Mouse (Mus musculus): ENCODE results near the gene Cd200. TPM values are rescaled to one million over a fixed set of nuclear protein-coding genes. Genes with fewer than 3 reads are reported as not detected.

The Cd200 gene
- polyA plus RNA-seq, 1 experiment from 2014 or later: 27.6 TPM

- WGBS: 40% methylated on average over 9 of the region's 9 CpGs
- no peaks in the 10 kb centered on the region for H3K36me3 ChIP-seq (ENCODE audit: control insufficient read depth, insufficient read depth, low read length)
- no peak for ATAC-seq (ENCODE audit: insufficient number of reproducible peaks, insufficient read depth, low FRiP score, low read depth)
- H3K9me3 ChIP-seq (ENCODE audit: control insufficient read depth, low read length): no peaks in the 10 kb centered on the region
- peak overlapping the region in 1 of 2 experiments; percentile 60; a peak in 1 of 4 replicates for H3K27ac ChIP-seq (replicated peaks in 1 of 2; ENCODE audit: control insufficient read depth in 1 of 2, insufficient read depth in 1 of 2, low read depth in 2 of 2, low read length in 2 of 2)
- H3K4me3 ChIP-seq (ENCODE audit: control insufficient read depth in 1 of 2, insufficient read depth in 1 of 2, low read depth in 1 of 2, low read length in 2 of 2): peak overlapping the region; percentile 46 to 93; a peak in 3 of 4 replicates
- H3K4me1 ChIP-seq (ENCODE audit: control insufficient read depth in 2 of 2, insufficient read depth in 2 of 2, low read length in 2 of 2): no peaks in the 10 kb centered on the region
- peak overlapping the region; percentile 63 for H3K9ac ChIP-seq (ENCODE audit: low read length)
- peak overlapping the region; percentile 76 for H3K4me2 ChIP-seq (ENCODE audit: low read length)
- H3K27me3 ChIP-seq (ENCODE audit: control insufficient read depth, insufficient read depth, low read length): no peaks in the 10 kb centered on the region
Observed at GRCm38 (mm10) chr16:45407645-45408400, 1.0 kb downstream of the Cd200 start.

- H3K4me2 ChIP-seq (ENCODE audit: low read length): no peak overlapping the region
Observed at GRCm38 (mm10) chr16:45407091-45407490, 1.8 kb downstream of the Cd200 start.

GRCm38 (mm10) chr16:45402951-45403350, 5.9 kb downstream of the Cd200 start:
- 65% methylated on average over 2 of the region's 2 CpGs for WGBS
- peaks cover 0 to 3% of the 10 kb centered on the region in 2 experiments; a peak in 2 of 4 replicates for H3K4me1 ChIP-seq (ENCODE audit: control insufficient read depth in 2 of 2, insufficient read depth in 2 of 2, low read length in 2 of 2)
- no peaks in the 10 kb centered on the region for H3K27me3 ChIP-seq (ENCODE audit: control insufficient read depth, insufficient read depth, low read length)
- no peak overlapping the region for H3K4me2 ChIP-seq (ENCODE audit: low read length)
- no peak overlapping the region for H3K4me3 ChIP-seq (ENCODE audit: control insufficient read depth in 1 of 2, insufficient read depth in 1 of 2, low read depth in 1 of 2, low read length in 2 of 2)
- no peak for ATAC-seq (ENCODE audit: insufficient number of reproducible peaks, insufficient read depth, low FRiP score, low read depth)
- no peak overlapping the region for H3K27ac ChIP-seq (replicated peaks in 1 of 2; ENCODE audit: control insufficient read depth in 1 of 2, insufficient read depth in 1 of 2, low read depth in 2 of 2, low read length in 2 of 2)
- no peaks in the 10 kb centered on the region for H3K9me3 ChIP-seq (ENCODE audit: control insufficient read depth, low read length)
- H3K36me3 ChIP-seq (ENCODE audit: control insufficient read depth, insufficient read depth, low read length): no peaks in the 10 kb centered on the region
- H3K9ac ChIP-seq (ENCODE audit: low read length): no peak overlapping the region

More at GRCm38 (mm10) chr16:45407091-45407490, 1.8 kb downstream of the Cd200 start:
- H3K36me3 ChIP-seq (ENCODE audit: control insufficient read depth, insufficient read depth, low read length): no peaks in the 10 kb centered on the region
- H3K4me1 ChIP-seq (ENCODE audit: control insufficient read depth in 2 of 2, insufficient read depth in 2 of 2, low read length in 2 of 2): no peaks in the 10 kb centered on the region
- no peaks in the 10 kb centered on the region for H3K9me3 ChIP-seq (ENCODE audit: control insufficient read depth, low read length)
- no peak for ATAC-seq (ENCODE audit: insufficient number of reproducible peaks, insufficient read depth, low FRiP score, low read depth)
- no peaks in the 10 kb centered on the region for H3K27me3 ChIP-seq (ENCODE audit: control insufficient read depth, insufficient read depth, low read length)
- H3K4me3 ChIP-seq (ENCODE audit: control insufficient read depth in 1 of 2, insufficient read depth in 1 of 2, low read depth in 1 of 2, low read length in 2 of 2): no peak overlapping the region
- WGBS: 85% methylated on average over 5 of the region's 5 CpGs
- no peak overlapping the region for H3K9ac ChIP-seq (ENCODE audit: low read length)
- H3K27ac ChIP-seq (replicated peaks in 1 of 2; ENCODE audit: control insufficient read depth in 1 of 2, insufficient read depth in 1 of 2, low read depth in 2 of 2, low read length in 2 of 2): no peak overlapping the region

- H3K4me3 ChIP-seq (ENCODE audit: control insufficient read depth in 1 of 2, insufficient read depth in 1 of 2, low read depth in 1 of 2, low read length in 2 of 2): no peak overlapping the region
- no peak overlapping the region for H3K4me2 ChIP-seq (ENCODE audit: low read length)
- H3K9ac ChIP-seq (ENCODE audit: low read length): no peak overlapping the region
- H3K9me3 ChIP-seq (ENCODE audit: control insufficient read depth, low read length): no peaks in the 10 kb centered on the region
- no peak overlapping the region for H3K27ac ChIP-seq (replicated peaks in 1 of 2; ENCODE audit: control insufficient read depth in 1 of 2, insufficient read depth in 1 of 2, low read depth in 2 of 2, low read length in 2 of 2)
- no peak for ATAC-seq (ENCODE audit: insufficient number of reproducible peaks, insufficient read depth, low FRiP score, low read depth)
- peaks cover 0 to 3% of the 10 kb centered on the region in 2 experiments; a peak in 2 of 4 replicates for H3K4me1 ChIP-seq (ENCODE audit: control insufficient read depth in 2 of 2, insufficient read depth in 2 of 2, low read length in 2 of 2)
- no peaks in the 10 kb centered on the region for H3K36me3 ChIP-seq (ENCODE audit: control insufficient read depth, insufficient read depth, low read length)
- WGBS: 97% methylated on average over 1 of the region's 1 CpGs
- H3K27me3 ChIP-seq (ENCODE audit: control insufficient read depth, insufficient read depth, low read length): no peaks in the 10 kb centered on the region
Observed at GRCm38 (mm10) chr16:45402036-45402435, 6.8 kb downstream of the Cd200 start.

- H3K4me1 ChIP-seq (ENCODE audit: control insufficient read depth in 2 of 2, insufficient read depth in 2 of 2, low read length in 2 of 2): peaks cover 0 to 3% of the 10 kb centered on the region in 2 experiments; a peak in 2 of 4 replicates
- H3K4me3 ChIP-seq (ENCODE audit: control insufficient read depth in 1 of 2, insufficient read depth in 1 of 2, low read depth in 1 of 2, low read length in 2 of 2): no peak overlapping the region
- H3K36me3 ChIP-seq (ENCODE audit: control insufficient read depth, insufficient read depth, low read length): no peaks in the 10 kb centered on the region
- no peak; the same call in 1 of the 2 replicates for ATAC-seq (ENCODE audit: insufficient number of reproducible peaks, insufficient read depth, low FRiP score, low read depth)
- H3K4me2 ChIP-seq (ENCODE audit: low read length): no peak overlapping the region
- H3K27ac ChIP-seq (replicated peaks in 1 of 2; ENCODE audit: control insufficient read depth in 1 of 2, insufficient read depth in 1 of 2, low read depth in 2 of 2, low read length in 2 of 2): peak overlapping the region; percentile 1 to 44; a peak in 3 of 4 replicates
- H3K27me3 ChIP-seq (ENCODE audit: control insufficient read depth, insufficient read depth, low read length): no peaks in the 10 kb centered on the region
- WGBS: 38% methylated on average over 9 of the region's 9 CpGs
- H3K9ac ChIP-seq (ENCODE audit: low read length): no peak overlapping the region
- H3K9me3 ChIP-seq (ENCODE audit: control insufficient read depth, low read length): no peaks in the 10 kb centered on the region
Observed at GRCm38 (mm10) chr16:45399947-45400555, 8.8 kb downstream of the Cd200 start.

GRCm38 (mm10) chr16:45399411-45399810, 9.4 kb downstream of the Cd200 start:
- no peak overlapping the region for H3K9ac ChIP-seq (ENCODE audit: low read length)
- H3K27me3 ChIP-seq (ENCODE audit: control insufficient read depth, insufficient read depth, low read length): no peaks in the 10 kb centered on the region
- no peak for ATAC-seq (ENCODE audit: insufficient number of reproducible peaks, insufficient read depth, low FRiP score, low read depth)
- no peak overlapping the region for H3K4me2 ChIP-seq (ENCODE audit: low read length)
- H3K27ac ChIP-seq (replicated peaks in 1 of 2; ENCODE audit: control insufficient read depth in 1 of 2, insufficient read depth in 1 of 2, low read depth in 2 of 2, low read length in 2 of 2): no peak overlapping the region
- peaks cover 0 to 3% of the 10 kb centered on the region in 2 experiments; a peak in 2 of 4 replicates for H3K4me1 ChIP-seq (ENCODE audit: control insufficient read depth in 2 of 2, insufficient read depth in 2 of 2, low read length in 2 of 2)
- no peaks in the 10 kb centered on the region for H3K9me3 ChIP-seq (ENCODE audit: control insufficient read depth, low read length)
- WGBS: 60% methylated on average over 3 of the region's 3 CpGs
- no peak overlapping the region for H3K4me3 ChIP-seq (ENCODE audit: control insufficient read depth in 1 of 2, insufficient read depth in 1 of 2, low read depth in 1 of 2, low read length in 2 of 2)
- H3K36me3 ChIP-seq (ENCODE audit: control insufficient read depth, insufficient read depth, low read length): no peaks in the 10 kb centered on the region

- Histone ChIP-seq H3K9ac (ENCODE audit: low read length) (no peak overlapping the region), H3K27me3 (ENCODE audit: control insufficient read depth, insufficient read depth, low read length) (no peaks in the 10 kb centered on the region), H3K4me3 (ENCODE audit: control insufficient read depth in 1 of 2, insufficient read depth in 1 of 2, low read depth in 1 of 2, low read length in 2 of 2) (no peak overlapping the region), H3K4me2 (ENCODE audit: low read length) (no peak overlapping the region), H3K9me3 (ENCODE audit: control insufficient read depth, low read length) (no peaks in the 10 kb centered on the region), H3K36me3 (ENCODE audit: control insufficient read depth, insufficient read depth, low read length) (no peaks in the 10 kb centered on the region), H3K27ac (replicated peaks in 1 of 2; ENCODE audit: control insufficient read depth in 1 of 2, insufficient read depth in 1 of 2, low read depth in 2 of 2, low read length in 2 of 2) (no peak overlapping the region), H3K4me1 (ENCODE audit: control insufficient read depth in 2 of 2, insufficient read depth in 2 of 2, low read length in 2 of 2) (peaks cover 0 to 3% of the 10 kb centered on the region in 2 experiments; a peak in 2 of 4 replicates)
- ATAC-seq (ENCODE audit: insufficient number of reproducible peaks, insufficient read depth, low FRiP score, low read depth): no peak
- 81% methylated on average over 2 of the region's 2 CpGs for WGBS
Observed at GRCm38 (mm10) chr16:45397440-45397839, 11.4 kb downstream of the Cd200 start.
